Mouse (Mus musculus) cerebellum, adult 11-12 months (tissue): ENCODE data around the gene Uck1.
"Not testable (repeated sequence)": the region's sequence is repeated elsewhere in the genome, so short reads cannot be mapped to it uniquely, and the experiment has no call there.

Experiments used
- DNase-seq: peaks from one replicate; pipeline ENCODE4 v3.0.0; 2022

Uck1 gene

DNA sequence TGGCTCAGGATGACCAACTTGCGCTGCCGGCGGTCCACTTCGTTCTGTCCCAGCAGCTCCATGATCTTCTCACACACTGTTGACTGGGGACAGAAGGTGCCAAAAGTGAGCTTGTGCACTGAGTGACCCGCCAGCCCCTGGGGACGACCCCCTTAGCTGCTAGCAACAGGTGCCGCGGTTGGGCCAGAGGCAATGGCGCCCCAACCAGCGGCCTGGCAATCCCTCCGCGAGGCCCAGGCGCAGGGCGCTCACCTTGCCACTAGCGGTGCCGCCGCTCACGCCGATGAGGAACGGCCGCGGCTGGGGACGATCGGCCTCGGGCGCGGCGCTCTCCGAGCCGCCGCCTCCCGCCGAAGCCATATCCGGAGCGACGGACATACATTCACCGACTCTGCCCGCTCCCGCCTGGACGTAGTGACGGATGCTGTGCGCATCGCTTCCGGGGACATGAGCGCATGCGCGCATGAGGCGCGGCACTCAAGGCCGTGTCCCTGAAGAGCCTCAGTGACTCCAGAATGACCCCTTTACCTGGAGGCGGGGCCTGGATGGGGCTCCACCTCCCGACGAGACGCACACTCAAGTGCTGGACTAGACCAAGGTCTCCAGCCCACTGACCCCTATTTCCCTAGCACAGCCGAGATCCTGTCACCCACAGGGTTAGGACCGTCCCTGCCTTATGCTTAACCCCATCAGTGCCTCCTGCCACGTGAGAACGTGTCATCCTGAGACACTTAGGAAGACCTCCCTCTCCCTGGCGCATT lies at the start of gene Uck1:
Uck1 (minus strand) TSS at position 503 of the 761 bp plus-strand sequence.
- DNase-seq, result peak; percentile 93

GRCm38 (mm10) chr2:32308870-32309568 lies 49.1 kb upstream of the Uck1 start:
- DNase-seq, result peak; percentile 52

GRCm38 (mm10) chr2:32307941-32308760 lies 48.2 kb upstream of the Uck1 start:
- peak; percentile 76 for DNase-seq

- peak; percentile 59 for DNase-seq
Measured at GRCm38 (mm10) chr2:32307247-32307798, 47.4 kb upstream of the Uck1 start.

GRCm38 (mm10) chr2:32306176-32306575 lies 46.2 kb upstream of the Uck1 start:
- peak; percentile 53 for DNase-seq

- no peak for DNase-seq
Measured at GRCm38 (mm10) chr2:32305668-32306067, 45.7 kb upstream of the Uck1 start.

GRCm38 (mm10) chr2:32304145-32304832 lies 44.3 kb upstream of the Uck1 start:
- DNase-seq, result peak; percentile 79

GRCm38 (mm10) chr2:32302952-32303351 lies 43.0 kb upstream of the Uck1 start:
- no peak for DNase-seq

GRCm38 (mm10) chr2:32299469-32299868 lies 39.5 kb upstream of the Uck1 start:
- no peak for DNase-seq

GRCm38 (mm10) chr2:32295842-32296241 lies 35.9 kb upstream of the Uck1 start:
- DNase-seq, result not testable (repeated sequence)

- no peak for DNase-seq
Measured at GRCm38 (mm10) chr2:32295285-32295684, 35.3 kb upstream of the Uck1 start.

DNA sequence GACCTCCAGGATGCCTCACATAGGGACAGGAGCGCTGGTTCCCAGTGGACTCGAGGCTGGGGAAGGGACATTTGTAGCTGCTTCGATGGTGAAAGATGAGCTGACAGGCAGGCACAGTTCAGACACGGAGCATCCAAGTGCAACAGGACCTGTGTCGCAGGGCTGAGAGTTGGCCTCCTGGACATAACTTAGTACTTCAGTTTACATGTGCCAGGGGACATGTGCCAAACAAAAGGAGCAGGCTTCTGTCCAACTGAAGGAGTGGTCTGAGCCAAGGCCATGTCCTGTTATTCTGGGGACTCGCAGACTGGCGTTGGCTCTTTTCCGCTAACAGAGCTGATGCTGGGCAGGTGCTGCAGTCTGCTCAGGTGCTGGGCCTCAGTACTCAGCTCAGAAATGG lies 34.4 kb upstream of the Uck1 start:
- peak; percentile 80 for DNase-seq

GRCm38 (mm10) chr2:32289578-32289977 lies 29.6 kb upstream of the Uck1 start:
- no peak for DNase-seq

- DNase-seq, result no peak
Measured at GRCm38 (mm10) chr2:32288371-32288931, 28.5 kb upstream of the Uck1 start.

DNA sequence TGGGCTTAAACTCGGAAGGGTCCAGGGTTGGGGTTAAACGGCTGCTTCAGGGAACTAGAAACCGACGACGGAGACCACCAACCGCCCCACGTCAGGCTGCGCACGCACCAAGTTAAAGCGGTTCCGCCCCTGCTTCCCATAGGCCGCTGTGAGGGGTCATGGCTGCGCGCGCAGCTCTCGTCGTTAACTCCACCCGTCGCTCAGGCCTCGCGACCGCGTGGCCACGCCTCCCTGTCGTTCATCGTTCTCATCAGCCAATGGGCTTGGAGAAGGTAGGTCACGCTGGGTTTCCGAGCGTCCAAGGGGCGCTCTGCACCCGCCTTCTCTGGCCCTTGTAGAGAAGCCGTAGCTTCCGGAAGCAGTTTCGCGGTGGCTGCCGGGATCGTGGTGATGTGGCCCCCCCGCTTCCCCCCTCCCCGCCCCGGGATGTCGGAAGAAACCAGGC lies 28.0 kb upstream of the Uck1 start, which contains the start of gene Swi5:
Swi5 (minus strand) TSS at position 153 of the 445 bp plus-strand sequence.
- peak; percentile 99 for DNase-seq

DNA sequence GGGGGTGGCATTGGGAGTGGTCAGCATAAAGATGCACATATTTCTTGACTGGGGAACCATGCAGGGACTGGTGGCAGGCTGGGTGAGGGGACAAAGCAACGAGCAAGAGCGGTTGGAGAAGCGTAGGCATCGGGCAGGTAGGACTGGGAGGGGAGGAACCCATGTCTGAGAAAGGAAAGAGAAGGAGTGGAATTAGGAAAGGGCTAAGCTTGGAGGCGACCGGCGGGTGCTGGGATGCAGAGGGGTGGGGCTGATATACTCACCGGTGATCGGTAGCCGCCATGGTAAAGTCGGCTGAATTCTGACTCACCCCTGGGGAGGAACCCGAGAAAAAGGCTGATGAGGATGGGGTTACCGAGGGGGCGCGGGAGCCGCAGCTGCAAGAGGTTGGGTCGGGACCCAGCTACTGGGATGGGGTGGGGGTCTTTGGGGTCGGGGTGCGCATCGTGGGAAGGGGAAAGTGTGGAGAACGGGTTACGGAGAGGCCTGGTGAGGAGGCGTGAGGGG lies 27.4 kb upstream of the Uck1 start, which contains the start of gene Golga2:
Golga2 (plus strand) TSS at position 51 of the 507 bp plus-strand sequence.
- DNase-seq, result no peak

DNA sequence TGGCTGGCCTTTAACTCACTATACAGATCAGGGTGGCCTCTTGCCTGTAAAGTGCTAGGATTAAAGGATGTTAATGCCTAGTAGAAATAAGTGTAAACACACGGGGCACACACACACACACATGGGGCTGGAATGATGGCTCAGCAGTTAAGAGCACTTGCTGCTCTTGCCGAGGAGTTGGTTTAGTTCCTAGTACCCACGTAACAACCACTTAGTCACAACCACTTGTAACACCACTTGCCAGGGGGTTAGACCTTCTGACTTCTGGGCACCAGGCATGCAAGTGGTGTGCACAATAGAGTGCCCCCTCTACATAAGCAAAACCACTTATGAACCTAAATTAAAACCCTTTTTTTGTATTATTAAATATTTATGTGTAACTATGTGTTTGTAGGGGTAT lies 24.0 kb upstream of the Uck1 start:
- DNase-seq, result no peak

- peak; percentile 59 for DNase-seq
Measured at GRCm38 (mm10) chr2:32282727-32283126, 22.8 kb upstream of the Uck1 start.

- no peak for DNase-seq
Measured at GRCm38 (mm10) chr2:32282289-32282688, 22.3 kb upstream of the Uck1 start.

DNA sequence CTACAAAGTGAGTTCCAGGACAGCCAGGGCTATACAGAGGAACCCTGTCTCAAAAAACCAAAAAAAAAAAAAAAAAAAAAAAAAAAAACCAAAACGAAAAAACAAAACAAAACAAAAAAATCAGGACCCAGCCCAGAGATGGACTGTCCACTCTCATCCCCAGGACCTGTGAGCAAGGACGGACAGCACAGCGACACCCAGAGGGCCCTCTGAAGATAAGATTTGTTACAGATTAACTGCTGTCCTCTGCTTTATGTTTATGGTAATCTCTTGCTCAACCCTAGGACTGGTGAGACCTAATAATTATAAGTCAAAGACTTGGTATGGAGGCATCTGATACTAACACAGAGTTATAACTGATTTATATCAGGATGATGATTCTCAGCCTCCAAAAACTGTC lies 15.9 kb upstream of the Uck1 start:
- no peak for DNase-seq

DNA sequence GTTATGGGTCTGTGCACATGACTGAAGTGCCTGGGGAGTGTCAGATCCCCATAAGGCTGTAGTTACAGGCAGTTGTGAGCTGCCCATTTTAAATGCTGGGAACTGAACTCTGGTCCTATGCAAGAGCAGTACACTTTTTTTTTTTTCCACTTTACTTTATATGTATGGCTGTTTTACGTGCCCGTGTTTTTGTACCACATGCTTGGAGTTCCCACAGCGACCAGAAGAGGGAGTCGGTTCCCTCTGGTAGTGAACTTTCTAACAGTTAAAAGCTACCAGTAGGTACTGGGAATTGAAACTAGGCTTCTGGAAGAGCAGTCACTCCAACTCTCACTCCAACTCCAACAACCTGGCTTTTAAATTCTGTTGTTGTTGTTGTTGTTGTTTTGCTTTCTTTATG lies 676 bp upstream of the Uck1 start:
- DNase-seq, result no peak
